In the genomic region with DNA sequence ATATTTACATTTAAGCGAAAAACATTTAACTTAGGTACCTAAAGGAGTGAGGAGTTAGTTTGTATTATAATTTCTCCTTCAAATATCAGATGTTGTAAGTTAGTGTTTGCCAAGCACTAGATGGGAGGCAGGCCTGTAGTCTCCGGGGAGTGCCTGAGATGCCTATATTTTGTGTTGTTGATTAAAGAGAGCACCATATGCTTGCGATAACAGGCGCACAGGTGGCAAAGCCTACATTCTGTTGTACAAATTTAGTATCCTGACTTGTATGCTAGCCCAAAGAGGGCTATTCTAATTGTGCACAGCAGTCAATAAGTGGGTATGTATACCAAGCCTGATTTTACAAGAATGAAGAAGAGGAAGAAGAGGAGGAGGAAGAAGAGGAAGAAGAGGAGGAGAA, we compare ENCODE assay signal across 13 mouse cellular contexts.
"Had no signal": no experiment of that assay in that cellular context is flagged by ENCODE, and none has a peak within 500 bp of the region (broad histone marks: within the 10 kb centered on the region; RNA-seq: fewer than 3 reads in every experiment).

No protein-coding gene starts in this region.

- DNase-seq: lung, adult 18-20 months; lung, embryonic 14.5 days; lung, postnatal 10 days; lung, postnatal 4 days; midbrain, embryonic 14.5 days; retina, postnatal 1 day; right cerebral cortex, postnatal 25 days; right cerebral cortex, postnatal 4 days; spleen, adult 18-20 months; thymus, adult 2 months; thymus, postnatal 25 days; thymus, postnatal 4 days had no signal

- ATAC-seq: midbrain, embryonic 16.5 days had no signal
